Mouse (Mus musculus) E14TG2a.4 (cell line): Measurements from ENCODE around the gene C1galt1.

Experiments used
- CTCF ChIP-seq: conservative IDR thresholded peaks from 2 replicates; pipeline ENCODE4 v1.5.1; 2014; ENCODE audit warnings: low read length
- POU5F1 ChIP-seq: IDR thresholded peaks from 2 replicates; pipeline ENCODE4 v1.6.1; 2014; ENCODE audit warnings: low read length, borderline replicate concordance

DNA sequence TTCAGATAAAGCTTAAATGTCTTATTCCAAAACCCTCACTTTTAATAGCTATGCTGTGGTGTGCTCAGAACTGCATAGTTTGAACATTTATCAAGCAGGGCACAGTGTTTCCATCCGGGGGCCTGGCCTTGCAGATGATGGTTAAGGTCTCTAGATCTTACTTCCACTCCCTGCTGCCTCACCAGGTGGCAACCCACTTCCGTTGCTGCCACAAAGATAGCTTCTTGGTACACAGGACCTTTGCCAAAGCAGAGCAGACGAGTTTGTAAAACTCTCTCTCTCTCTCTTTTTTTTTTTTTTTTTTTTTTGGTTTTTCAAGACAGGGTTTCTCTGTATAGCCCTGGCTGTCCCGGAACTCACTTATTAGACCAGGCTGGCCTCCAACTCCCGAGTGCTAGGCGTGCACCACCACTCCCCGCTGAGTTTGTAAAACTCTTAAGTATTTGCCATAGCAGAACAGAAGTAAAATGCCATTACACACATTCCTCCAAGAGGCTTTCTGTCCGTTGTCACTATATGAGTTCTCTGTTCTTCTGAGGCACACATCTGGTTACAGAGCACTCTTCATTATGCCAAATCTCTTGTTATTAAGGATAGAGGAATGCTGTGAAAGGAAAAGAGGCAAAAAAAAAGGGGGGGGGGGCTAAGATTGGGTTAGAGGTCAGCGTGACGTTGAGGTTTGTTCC, 773 bp upstream of the C1galt1 start:
- TF ChIP-seq CTCF (no peak), POU5F1 (no peak)
